Mouse (Mus musculus) kidney, postnatal 14 days (tissue): Measurements from ENCODE around the gene Zbtb34.

Experiments
- DNase-seq: peaks from one replicate; pipeline ENCODE4 v3.0.0; 2022; ENCODE audit warnings: mixed read lengths

The Zbtb34 gene

DNA sequence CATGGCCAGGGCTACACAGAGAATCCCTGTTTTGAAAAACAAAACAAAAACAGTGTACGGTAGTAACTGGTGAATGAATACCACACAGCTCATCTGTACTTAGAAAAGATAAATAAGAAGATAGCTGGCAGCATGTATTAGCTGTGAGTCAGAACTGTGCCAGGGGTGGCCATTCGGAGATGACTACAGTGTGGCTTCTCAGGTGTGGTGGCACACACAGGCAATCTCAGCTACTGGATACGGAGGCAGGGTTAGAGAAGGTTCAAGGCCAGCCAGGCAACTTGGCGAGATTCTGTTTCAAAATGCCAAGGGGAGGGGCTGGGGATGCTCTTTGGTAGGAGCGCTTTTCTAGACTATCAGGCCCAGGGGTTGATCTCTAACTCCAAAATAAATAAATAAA lies 14.6 kb upstream of the Zbtb34 start:
- no peak for DNase-seq

DNA sequence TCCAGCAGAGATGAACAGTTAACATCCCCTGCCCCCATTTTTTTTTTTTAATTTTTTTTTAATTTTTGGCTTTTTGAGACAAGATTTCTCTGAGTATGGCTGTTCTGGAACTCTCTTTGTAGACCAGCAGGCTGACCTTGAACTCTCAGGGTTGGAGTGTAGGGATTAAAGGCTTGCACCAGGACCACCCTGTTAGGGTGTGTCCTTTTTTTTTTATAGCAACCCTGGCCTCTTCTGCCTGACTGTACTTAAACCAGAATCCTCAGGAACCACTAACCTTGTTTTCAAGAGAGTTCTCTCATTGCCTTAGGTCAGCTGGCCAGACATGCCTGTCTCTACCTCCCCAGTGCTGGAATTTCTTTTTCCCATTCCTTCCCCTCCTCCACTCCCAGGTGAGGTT lies 13.7 kb upstream of the Zbtb34 start:
- DNase-seq: no peak

DNA sequence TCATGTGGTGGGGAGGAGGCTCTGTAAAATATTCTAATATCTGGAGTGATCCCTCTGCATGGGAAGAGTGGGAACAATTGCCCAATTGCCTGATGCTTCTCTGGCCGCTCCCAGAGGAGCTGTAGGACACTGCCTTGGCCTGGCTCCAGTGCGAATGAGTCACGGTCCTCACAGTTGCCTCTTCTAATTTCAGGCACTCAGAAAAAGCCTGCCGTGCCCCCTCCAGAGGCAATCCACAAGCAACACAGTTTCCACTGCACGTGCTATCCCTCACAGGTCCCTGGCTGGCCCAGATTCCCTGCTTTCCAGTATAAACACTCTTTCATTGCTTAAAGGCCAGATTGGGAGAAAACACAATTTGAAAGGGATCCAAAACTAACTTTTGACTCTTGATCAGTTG lies 13.2 kb upstream of the Zbtb34 start:
- DNase-seq: peak; percentile 76

DNA sequence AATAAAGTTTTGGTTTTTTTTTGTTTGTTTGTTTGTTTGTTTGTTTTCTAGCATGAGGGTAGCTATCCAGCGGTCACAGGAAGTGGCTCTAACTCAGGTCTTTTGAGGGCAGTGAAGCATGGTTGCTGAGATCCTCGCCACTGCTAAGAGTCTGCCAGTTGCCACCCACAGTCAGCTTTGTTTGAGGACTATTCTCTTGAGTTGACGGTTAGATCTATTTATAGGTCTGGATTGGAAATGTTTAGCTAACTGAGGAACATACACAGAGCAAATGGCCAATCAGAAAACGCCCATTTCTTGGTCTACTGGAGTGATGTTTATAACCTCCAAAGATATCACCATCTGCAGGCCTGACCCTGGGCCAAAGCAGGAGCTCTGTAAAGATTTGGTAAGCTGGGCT lies 11.6 kb upstream of the Zbtb34 start:
- DNase-seq: no peak

DNA sequence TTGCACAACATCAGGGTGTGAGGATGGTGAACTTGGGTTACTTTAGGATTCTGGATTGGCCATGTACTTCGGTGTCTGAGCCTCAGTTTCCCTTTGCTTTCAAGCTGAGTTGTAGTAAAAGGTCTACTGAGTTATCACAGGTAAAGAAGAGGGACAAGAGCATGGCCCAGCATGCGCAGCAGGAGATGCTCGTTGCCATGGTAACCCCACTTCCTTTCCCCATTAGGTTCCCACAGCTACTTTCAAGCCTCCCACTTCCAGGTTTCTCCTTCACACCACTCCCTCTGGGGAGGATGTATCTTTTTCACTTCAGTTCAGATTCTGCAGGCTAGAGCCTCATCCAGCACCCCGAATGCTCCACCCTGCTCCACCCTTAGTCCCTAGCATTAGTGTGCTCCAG lies 9.8 kb upstream of the Zbtb34 start:
- DNase-seq: no peak

DNA sequence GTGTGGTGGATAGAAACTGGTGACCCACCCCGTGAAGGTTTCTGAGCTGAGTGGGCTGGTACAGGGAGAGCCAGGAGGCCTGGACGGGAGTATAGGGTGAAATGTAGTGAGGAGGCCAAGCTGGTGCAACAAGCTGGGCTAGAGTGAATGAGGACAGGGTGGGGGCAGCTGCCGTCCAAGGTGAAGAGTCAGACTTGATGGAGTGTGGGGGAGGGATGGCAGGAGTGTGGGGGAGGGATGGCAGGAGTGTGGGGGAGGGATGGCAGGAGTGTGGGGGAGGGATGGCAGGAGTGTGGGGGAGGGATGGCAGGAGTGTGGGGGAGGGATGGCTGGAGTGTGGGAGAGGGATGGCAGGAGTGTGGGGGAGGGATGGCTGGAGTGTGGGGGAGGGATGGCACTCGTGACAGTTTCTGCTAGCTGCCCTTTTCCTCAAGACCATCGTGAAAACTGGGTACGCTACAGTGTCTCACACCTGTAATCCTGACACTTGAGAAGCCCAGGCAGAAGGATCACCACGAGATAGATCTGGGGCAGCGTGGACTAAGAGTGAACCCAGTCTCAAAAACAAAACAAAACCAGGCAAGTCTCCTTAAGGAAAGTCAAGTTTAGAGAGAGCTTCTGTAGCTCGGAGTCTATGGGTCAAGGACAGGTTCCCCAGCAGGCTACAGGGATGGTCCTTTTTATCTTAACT lies 9.0 kb upstream of the Zbtb34 start:
- DNase-seq: no peak

DNA sequence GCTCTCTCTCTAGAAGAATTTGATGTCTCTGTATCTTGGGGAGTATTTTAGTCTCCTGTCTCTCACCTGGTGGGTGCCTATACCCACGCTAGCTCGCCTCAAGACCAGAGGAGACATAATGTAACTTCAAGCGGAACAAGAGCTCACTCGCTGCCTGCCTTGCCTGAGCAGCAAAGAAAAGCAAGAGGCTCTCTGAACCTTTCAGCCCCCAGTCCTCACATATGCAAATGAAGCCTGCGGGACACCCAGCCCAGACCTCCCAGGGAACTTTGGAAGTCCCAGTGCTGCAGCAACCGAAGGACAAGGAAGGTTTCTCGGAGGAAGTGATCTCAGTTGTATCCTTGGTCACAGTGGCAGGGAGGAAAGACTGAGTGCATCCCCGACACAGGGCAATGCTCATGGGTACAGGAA lies 8.4 kb upstream of the Zbtb34 start:
- DNase-seq: no peak

DNA sequence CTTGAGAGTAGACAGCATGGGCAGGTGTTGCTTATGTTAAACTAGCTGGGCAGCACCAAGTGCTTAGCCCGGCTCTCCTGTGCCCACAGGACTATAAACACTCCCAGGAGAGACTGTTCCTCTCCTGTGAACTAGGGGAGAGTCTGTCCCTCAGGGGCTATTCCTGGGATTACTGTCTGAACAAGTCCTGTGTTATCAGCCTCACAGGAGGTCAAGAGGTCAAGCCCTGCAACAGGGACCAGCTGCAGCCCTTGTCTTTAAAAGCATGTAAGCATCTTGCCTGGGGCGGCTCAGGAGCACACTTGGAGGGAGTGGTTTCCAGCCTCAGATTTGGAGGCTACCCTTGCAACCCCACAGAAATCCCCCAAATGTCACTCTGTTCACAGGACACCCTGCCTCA lies 7.3 kb upstream of the Zbtb34 start:
- DNase-seq: no peak

DNA sequence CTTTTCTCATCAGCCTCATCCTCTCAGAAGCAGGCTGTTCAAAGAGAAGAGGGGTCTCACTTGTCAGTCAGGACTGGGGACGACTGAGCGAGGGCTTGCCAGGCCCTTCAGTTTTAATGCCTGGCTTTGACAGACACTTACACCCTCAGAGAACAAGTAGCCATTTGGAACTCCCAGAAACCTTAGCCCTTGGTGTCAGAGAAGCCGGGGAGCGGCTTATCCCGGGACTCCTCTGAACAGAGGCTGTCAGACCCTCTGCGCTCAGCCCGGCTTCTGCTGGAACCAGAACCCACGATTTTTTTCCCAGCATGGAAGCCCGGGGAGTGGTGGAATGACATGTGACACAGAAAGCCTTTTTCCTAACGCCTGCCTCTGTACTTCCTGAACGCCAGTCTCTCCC lies 6.1 kb upstream of the Zbtb34 start:
- DNase-seq: no peak

DNA sequence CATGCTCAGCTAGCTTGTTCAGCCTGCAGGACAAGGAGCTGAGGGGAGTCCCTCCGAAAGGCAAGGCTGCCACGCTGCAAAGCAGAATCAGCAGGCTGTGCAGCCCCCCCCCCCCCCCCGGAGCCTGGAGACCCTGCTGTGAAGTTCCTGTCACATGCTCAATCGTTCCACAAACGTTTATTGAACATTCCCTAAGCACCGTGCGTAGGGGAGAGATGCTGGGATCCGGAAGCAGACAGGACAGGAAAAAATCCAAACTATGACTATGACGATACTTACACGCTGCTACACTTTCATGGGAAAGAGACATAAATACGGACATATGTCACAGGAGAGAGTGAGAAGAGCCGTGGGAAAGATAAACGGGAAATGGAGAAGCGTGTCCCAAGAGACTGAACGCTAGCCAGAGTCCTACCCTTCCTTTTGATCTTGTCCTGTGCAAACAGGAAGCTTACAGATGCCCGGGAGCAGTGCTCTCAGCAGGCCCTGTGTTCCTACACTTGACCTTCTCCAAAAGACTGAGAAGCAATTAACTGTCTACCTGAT lies 5.0 kb upstream of the Zbtb34 start:
- no peak for DNase-seq

DNA sequence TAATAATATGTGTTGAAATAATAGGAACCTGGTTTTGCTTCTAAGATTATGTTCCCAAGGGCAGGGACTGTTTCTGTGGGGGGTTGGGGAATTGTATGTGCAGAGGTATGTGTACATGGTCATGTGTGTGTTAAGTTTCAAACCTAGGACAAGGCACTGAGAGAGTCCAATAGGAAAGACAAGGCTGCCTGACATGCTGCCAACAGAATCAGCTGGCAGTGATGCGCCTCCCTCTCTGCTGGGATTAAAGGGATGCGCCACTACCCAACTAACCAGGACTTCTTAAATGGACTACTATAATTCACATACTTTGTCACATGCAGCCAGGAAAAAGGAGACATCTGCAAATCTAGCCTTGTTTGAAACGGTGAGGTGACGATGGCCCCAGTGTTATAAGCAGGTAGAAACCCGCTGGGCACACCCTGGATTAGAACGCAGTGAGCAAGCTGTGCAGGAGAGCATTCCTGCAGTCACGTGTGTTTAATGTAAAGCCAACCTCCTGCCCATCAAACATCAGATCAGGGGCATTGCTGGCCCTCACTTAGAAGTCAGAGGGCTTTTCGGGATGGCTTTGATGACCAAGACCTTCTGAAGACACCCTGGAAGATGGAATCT lies 4.0 kb upstream of the Zbtb34 start:
- no peak for DNase-seq

DNA sequence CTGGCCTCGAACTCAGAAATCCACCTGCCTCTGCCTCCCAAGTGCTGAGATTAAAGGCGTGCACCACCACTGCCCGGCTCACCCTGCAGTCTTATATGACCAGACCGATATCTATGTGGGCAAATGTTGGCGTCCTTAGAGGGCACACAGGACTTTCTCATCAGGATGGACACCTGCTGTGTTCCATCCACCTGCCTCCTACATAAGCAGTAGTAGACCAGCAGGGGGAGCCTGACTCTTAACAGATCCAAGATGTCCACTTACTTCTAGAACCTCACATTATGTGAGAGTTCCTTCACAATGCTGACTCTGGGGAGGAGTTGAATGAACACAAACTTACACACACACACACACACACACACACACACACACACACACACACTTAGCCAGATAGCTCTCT lies 1.8 kb upstream of the Zbtb34 start:
- peak; percentile 76 for DNase-seq

DNA sequence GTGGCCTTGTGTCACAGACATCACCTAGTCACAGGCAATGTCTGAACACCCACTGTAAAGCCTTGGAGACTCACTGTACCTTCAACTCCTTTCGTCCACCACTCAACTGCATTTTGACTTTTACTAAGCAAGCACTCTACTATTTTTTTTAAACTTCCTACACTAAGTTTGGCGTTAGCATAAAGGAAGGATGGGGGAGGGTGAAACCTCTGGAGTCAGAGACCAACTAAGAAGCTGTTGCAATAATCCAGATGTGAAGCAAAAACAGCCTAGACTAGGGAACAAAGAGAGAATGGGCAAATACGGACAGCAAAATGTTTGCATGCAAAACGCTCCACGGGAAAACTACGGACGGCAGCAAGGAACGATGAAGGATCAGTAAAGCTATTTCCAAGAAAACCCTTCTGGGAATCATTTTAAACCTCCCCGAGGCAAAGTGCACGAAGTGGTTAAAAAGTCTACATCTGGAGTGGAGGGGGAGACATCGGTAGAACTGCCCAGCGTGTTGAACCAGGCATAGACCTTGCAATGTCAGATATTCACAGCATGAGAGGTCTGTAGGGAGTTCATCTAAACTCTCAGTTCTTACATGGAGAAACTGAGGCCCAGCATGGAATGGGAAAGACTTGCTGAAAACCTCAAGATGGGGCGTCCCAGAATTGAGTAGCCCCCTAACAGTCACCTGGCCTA lies 898 bp downstream of the Zbtb34 start:
- DNase-seq: no peak

DNA sequence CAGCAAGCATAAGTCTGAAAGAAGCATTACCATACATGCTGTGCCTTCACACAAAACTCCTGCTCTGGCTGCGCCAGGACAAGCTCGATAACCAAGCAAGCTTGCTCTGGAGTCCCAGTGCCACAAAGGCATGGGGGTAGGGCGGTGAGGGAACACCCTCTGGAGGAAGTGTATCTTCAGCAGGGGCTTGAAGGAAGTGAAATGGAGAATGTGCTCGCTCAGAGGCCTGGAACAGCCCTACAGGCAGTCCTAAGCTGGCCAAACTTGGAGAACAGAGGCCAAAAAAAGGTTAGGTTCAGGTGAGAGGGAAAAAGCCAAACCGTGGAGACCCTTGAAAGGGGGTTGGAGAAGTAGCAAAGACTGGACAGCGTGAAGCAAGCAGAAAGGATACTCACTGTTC lies 1.8 kb downstream of the Zbtb34 start:
- DNase-seq: peak; percentile 51

DNA sequence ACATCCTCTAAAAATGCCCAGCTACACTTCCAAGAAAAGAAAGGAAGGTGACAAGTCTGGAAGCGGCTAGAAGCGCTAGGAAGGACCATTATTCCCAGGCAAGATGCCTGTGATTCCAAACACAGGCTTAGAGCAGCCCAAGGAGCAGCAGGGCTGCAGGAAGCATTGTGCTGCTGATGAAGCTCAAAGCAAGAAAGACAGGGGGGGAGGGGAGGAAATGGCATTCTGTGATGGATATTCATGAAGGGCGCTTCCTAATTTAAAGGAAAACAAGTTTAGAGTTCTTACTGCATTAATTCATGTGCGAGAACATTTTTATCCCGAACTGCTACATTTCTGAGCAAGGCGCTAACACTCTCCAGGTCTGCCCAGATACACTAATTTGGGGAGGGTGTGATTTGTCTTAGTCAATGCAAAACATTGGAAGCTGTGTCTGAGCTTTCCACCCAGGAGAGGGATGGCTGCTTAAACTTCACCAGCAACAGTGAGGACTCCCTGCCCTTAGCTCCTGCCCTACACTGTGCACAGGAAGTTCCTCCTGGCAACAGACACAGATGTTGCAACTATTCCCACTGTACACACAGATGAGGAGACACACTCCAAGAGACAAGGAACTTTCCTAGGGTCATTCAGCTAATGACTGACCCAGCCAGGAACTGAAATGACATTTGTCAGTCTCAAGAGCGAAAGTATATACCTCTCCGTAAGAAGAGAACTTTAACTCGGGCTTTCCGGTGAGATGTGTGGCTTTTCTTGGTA lies 4.3 kb downstream of the Zbtb34 start:
- no peak for DNase-seq

DNA sequence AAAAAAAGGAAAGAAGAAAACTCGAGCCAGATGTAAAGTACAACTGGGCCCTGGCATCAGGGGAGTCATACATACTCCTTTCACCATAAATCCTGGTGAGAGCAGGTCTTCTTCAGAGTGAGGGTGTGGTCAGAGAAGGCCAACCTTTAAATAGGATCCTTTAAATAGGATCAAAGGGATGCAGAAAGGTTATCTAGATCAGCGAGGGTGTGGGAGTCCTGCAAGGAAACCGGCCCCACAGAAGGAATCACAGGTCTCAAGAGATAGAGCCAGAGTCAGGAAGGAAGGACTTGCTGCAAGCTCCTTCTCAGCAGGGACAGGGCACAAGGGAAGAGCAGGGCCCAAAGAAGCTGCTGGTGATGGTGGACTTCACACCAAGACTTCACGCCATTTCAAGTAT lies 13.7 kb downstream of the Zbtb34 start:
- no peak for DNase-seq

DNA sequence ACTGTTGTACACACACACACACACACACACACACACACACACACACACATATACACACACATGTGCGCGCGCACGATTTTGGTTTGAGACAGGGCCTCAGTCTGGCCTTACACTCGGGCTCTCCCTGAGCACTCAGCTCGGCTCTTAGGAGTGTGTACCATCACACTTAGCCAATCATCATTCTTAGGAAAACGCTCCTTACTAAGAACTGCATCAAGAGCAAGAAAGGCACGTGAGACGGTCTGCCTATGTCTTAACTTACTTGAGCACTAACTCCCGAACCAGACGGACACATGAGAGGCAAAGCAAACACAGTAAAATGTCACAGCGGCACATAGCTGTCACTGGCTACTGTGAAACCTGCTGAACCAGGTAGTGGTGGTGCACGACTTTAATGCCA lies 17.1 kb downstream of the Zbtb34 start:
- DNase-seq: no peak

DNA sequence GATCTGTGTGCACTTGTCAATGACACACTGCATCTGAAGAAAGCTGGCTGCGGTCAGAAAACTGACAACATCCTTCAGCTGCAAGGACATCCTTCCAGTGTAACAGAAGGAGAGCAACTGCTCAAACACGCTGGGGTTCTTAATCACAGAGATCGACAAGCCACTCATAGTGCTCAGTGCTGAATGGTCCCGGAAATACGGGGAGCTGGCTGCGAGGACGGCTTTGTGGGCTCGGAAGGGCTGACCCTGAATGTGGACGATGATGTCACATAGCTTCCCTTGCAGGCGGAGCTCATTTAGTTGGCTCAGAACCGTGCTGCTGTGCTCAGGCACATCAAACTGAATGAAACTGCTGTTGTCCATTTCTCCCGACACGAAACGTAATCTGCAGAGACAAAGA lies 19.0 kb downstream of the Zbtb34 start:
- no peak for DNase-seq

DNA sequence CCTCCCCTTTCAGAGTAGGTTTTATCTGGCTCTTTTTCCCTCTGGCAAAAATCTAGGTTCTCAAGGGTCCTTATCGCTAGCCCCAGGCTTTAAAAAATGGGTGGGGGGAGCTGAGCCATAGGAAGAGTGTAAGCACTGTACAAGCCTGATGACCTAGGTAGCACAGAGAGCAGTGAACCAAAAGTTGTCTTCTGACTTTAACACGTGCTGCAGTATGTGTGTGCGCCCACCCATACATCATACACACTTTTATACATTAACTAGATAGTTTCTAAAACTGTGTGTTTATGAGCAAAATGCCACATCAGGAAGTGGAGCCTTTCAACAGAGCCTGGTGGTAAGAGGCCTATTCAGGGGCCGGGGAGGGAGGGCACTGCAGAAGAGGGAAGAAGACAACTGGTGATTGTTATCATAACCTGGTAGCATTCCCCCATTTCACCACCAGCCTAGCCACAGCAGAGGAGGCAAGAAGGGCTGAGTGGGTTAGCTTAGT lies 27.6 kb downstream of the Zbtb34 start:
- DNase-seq: no peak

DNA sequence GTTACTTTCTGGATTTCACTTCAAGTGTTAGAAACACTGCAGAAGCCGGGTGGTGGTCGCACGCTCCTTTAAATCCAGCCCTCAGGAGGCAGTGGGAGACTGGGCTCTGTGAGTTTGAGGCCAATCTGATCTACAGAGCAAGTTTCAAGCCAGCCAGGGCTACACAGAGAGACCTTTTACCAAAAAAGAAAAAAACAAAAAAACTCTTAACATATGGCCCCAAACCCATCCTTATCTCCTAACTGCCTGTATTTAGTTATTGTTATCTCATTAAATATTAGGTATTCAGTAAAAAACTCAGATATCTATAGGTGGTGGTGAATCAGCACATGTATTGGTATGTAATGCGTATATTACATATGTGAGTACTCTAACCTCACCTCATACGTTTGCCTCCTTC lies 28.5 kb downstream of the Zbtb34 start:
- DNase-seq: no peak

DNA sequence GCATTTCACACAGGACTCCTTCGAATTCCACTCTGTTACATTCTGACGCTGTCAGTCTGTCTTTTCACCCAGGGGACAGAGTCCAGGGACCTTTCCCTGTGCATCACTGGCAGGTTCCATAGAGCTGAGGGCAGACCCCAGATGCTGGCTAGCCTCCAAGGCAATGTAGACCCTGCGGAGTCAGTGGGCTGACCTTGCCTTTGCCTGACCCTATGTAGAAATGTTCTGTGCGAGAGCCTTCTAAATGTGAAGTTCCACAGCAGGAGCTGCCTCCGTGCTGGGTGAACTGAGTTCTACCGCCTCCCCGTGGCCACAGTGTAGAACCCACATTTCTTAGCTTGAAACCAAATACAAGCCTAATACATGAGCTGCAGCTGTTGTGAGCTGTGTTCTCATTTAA lies 28.9 kb downstream of the Zbtb34 start:
- DNase-seq: peak; percentile 69

DNA sequence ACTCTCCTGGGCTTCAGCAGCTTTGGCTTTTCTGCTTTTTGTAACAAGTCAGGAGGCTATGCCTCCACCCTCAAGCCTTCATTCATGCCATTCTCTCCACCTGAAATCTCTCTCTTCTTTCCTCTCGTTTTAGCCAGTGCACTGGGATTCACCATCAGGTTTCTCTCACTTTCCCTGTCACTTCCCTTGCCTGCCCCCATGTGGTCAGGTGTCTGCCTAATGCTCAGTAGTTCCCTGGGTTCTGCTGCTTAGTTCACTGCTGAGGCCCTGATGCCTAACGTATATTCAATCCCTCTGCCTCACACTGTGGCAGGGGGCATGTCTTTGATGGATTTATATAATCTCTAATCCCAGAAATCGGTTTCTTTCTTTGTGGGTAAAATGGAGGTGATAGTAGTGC lies 29.9 kb downstream of the Zbtb34 start:
- DNase-seq: peak; percentile 28

DNA sequence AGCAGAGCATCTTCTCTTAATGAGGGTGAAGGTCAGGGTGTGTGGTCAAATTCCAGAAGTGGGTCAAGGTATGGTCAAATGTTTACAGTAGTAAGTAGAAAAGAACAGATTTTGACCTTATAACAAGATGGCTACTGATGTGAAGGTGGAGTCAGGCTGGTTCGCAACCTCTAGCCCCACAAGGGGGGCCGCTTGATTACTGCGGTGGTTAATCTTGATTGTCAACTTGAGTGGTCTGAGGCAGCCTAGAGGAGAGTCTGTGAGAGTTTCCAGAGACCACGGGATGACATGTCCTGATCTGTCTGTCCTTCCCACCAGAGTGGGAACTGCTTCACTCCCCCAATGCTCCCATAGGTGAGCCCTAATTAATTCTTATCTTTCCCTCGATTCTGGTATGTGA lies 30.6 kb downstream of the Zbtb34 start:
- DNase-seq: no peak
